Mouse (Mus musculus) forebrain, embryonic 10.5 days (tissue): ENCODE data around the gene Trim7. TPM values are rescaled to one million over a fixed set of nuclear protein-coding genes. Genes with fewer than 3 reads are reported as not detected.
"Not testable (repeated sequence)": the region's sequence is repeated elsewhere in the genome, so short reads cannot be mapped to it uniquely, and the experiment has no call there.

Source experiments
- DNase-seq: peaks from one replicate; pipeline ENCODE4 v3.0.0-alpha.2; 2017; ENCODE audit warnings: low spot score; ENCODE audit errors: extremely low spot score
- H3K27ac ChIP-seq: fragments of 300-500 bp; sonication (generic); 2 replicates; pipeline ENCODE4 v1.5.1; 2016; ENCODE audit warnings: mild to moderate bottlenecking
- H3K27me3 ChIP-seq: fragments of 300-500 bp; sonication (generic); 2 replicates; pipeline ENCODE4 v1.6.1; 2016; ENCODE audit warnings: mild to moderate bottlenecking; ENCODE audit not compliant: poor library complexity, severe bottlenecking
- H3K36me3 ChIP-seq: fragments of 300-500 bp; sonication (generic); replicated peaks from 2 replicates; pipeline ENCODE4 v1.6.1; 2016; ENCODE audit warnings: mild to moderate bottlenecking, moderate library complexity
- H3K4me1 ChIP-seq: fragments of 300-500 bp; sonication (generic); 2 replicates; pipeline ENCODE4 v1.6.1; 2016
- H3K4me3 ChIP-seq: fragments of 300-500 bp; sonication (generic); 2 replicates; pipeline ENCODE4 v1.5.1; 2016; ENCODE audit warnings: mild to moderate bottlenecking, moderate library complexity
- H3K9me3 ChIP-seq: fragments of 300-500 bp; sonication (generic); 2 replicates; pipeline ENCODE4 v1.6.1; 2016; ENCODE audit warnings: mild to moderate bottlenecking, moderate library complexity
- WGBS: fragments of 180-500 bp; shearing (Covaris S2); methylation state at CpG from one replicate; pipeline ENCODE4 v1.1.7; 2016; 5-methylcytosine and 5-hydroxymethylcytosine counted together
- polyA plus RNA-seq: library from polyadenylated mRNA; unstranded; fragments of >200 nt; fragmentation: Nextera tagmentation; extraction: Ambion mirVana; gene quantifications from 2 replicates; pipeline ENCODE4 v1.2.1, GENCODE M21; 2016

Gene Trim7
- polyA plus RNA-seq, 1 experiment from 2014 or later: 0.31 TPM

GRCm38 (mm10) chr11:48837310-48838180, 11.6 kb downstream of the Trim7 start:
- no peaks in the 10 kb centered on the region for H3K36me3 ChIP-seq
- under 1% methylated on average over 77 of the region's 77 CpGs for WGBS
- peak overlapping the region; percentile 88 for H3K4me3 ChIP-seq
- H3K9me3 ChIP-seq: no peaks in the 10 kb centered on the region
- peaks cover 32% of the 10 kb centered on the region for H3K4me1 ChIP-seq
- peak overlapping the region; percentile 77 for H3K27ac ChIP-seq
- peak; percentile 58 for DNase-seq
- H3K27me3 ChIP-seq: peaks cover 50% of the 10 kb centered on the region

DNA sequence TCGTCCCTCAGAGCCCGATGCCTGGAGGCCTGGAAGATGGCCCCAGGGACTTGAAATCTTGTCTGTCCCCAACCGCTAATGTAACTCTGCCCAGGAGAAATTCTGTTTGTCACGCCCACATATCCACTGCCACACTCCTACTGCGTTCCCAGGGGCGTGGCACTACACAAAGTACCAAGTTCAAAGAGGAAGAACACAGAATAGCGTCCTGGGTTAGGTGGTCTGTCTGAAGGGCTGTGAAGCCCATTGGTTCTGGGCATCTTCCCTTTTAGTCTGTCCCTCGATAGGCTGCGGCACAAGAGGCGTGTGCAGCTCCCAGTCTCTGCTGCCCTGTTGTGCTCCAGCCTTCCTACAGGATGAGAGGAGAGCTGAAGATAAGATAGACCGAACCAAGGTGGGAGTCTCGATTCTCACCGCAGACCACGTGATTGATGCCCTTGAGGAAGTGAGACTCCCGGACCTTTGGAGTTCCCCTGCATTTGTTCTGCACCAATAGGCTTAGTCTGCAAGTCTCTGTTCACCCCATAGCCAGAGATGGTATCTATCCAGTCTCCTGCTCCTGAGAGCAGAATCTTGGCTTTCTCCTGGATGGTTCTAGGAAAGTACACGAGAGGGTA, 12.3 kb downstream of the Trim7 start:
- Histone ChIP-seq H3K4me1 (peaks cover 32% of the 10 kb centered on the region), H3K27me3 (peaks cover 57% of the 10 kb centered on the region), H3K27ac (0 out of 2 replicates have a peak overlapping the region, but pooled peaks have one; percentile 77), H3K9me3 (no peaks in the 10 kb centered on the region), H3K36me3 (no peaks in the 10 kb centered on the region), H3K4me3 (peak overlapping the region; percentile 88)
- no peak for DNase-seq
- WGBS: 5% methylated on average over 16 of the region's 16 CpGs

- H3K9me3 ChIP-seq: no peaks in the 10 kb centered on the region
- 68% methylated on average over 10 of the region's 10 CpGs for WGBS
- peaks cover 32% of the 10 kb centered on the region for H3K4me1 ChIP-seq
- DNase-seq: no peak
- H3K36me3 ChIP-seq: no peaks in the 10 kb centered on the region
- no peak overlapping the region for H3K27ac ChIP-seq
- H3K4me3 ChIP-seq: peak overlapping the region; percentile 88
- H3K27me3 ChIP-seq: peaks cover 57% of the 10 kb centered on the region
Observed at GRCm38 (mm10) chr11:48838879-48839680, 13.1 kb downstream of the Trim7 start.

DNA sequence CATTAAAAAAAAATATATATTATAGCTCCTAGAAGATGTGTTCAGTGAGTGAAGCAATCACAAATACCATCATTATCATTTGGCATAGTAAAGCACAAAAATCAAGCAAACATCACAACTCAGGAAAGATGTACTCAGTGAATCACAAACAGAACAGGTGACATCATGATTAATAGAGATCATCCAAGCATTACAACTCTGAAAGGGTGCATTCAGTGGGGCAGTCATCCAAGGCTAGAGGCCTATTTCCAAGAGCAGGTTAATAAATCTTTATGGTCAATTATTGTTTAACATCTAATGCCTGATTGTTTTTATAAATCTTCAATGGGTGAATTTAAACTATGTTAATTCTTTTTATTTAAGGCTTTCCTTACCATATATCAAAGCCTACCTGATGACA, 14.9 kb downstream of the Trim7 start:
- Histone ChIP-seq H3K4me1 (peaks cover 24% of the 10 kb centered on the region), H3K4me3 (no peak overlapping the region), H3K36me3 (no peaks in the 10 kb centered on the region), H3K9me3 (no peaks in the 10 kb centered on the region), H3K27me3 (peaks cover 57% of the 10 kb centered on the region), H3K27ac (no peak overlapping the region)
- DNase-seq: no peak

GRCm38 (mm10) chr11:48841213-48841612, 15.3 kb downstream of the Trim7 start:
- H3K4me3 ChIP-seq: no peak overlapping the region
- H3K4me1 ChIP-seq: peaks cover 24% of the 10 kb centered on the region
- no peaks in the 10 kb centered on the region for H3K9me3 ChIP-seq
- DNase-seq: no peak
- 91% methylated on average over 5 of the region's 5 CpGs for WGBS
- H3K36me3 ChIP-seq: no peaks in the 10 kb centered on the region
- H3K27me3 ChIP-seq: peaks cover 53% of the 10 kb centered on the region
- no peak overlapping the region for H3K27ac ChIP-seq

DNA sequence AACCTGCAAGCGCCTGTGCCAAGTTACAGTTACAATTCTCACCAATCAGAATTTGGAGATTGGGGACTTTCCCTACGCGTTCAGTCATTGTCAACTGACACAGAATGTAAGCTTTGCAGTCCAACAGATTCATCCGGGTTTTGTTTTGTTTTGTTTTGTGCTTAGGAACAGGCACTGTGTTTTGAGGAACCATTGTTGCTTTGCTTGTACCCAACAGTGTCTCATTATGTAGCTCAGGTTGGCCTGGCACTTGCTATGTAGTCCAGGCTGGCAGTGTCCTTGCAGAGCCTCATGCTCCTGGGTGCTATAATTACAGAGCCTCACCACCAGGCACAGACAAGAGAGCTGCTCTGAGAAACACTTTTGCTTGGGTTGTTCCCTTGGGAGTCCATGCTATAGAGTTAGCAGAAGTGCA, 16.4 kb downstream of the Trim7 start:
- Histone ChIP-seq H3K36me3 (no peaks in the 10 kb centered on the region), H3K27me3 (peaks cover 41% of the 10 kb centered on the region)
- DNase-seq: no peak

DNA sequence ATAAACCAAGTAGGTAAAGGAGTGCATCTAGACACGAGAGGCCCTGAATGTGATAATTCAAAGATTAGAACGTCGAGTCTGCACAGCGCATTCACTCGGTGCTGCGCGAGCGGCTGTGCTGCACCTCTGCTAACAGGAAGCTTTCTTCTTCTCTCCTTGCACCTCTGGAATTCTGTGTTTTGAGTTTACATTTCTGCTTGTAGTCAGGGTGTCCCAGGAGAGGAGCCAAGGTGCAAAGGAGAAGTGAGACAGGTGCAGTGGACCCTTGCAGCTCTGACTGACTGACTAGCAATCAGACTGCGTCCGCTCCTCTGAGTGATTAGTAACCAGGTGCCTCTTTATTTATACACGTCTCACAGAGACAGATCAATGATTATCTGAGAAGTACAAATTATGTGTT, 17.3 kb downstream of the Trim7 start:
- Histone ChIP-seq H3K27me3 (peaks cover 47% of the 10 kb centered on the region), H3K4me3 (no peak overlapping the region), H3K27ac (no peak overlapping the region), H3K36me3 (no peaks in the 10 kb centered on the region), H3K9me3 (no peaks in the 10 kb centered on the region), H3K4me1 (peaks cover 6% of the 10 kb centered on the region)
- 85% methylated on average over 11 of the region's 11 CpGs for WGBS
- no peak for DNase-seq

More for the DNA sequence above, 16.4 kb downstream of the Trim7 start:
- peaks cover 14% of the 10 kb centered on the region for H3K4me1 ChIP-seq
- no peak overlapping the region for H3K4me3 ChIP-seq
- WGBS: 76% methylated on average over 4 of the region's 4 CpGs
- no peaks in the 10 kb centered on the region for H3K9me3 ChIP-seq
- H3K27ac ChIP-seq: no peak overlapping the region

DNA sequence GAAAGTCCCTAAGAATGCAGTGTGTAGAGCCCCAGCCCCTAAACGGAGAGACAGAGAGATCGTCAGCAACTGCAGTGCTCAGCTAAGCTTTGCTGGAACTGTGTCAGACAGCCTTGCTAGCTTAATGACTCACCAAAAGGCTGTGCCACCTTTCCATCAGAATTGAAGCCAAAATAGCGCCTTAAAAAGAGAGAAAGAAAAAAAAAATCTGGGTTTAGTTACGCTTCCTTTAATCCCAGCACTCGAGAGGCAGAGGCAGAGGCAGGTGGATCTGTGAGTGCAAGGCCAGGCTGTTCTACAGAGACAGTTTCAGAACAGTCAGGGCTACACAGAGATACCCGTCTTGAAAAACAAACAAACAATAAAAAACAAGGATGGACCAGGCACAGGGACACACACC, 18.4 kb downstream of the Trim7 start:
- no peaks in the 10 kb centered on the region for H3K36me3 ChIP-seq
- H3K27ac ChIP-seq: no peak overlapping the region
- WGBS: 62% methylated on average over 6 of the region's 6 CpGs
- H3K4me3 ChIP-seq: no peak overlapping the region
- peaks cover 47% of the 10 kb centered on the region for H3K27me3 ChIP-seq
- no peak for DNase-seq
- no peaks in the 10 kb centered on the region for H3K9me3 ChIP-seq
- no peaks in the 10 kb centered on the region for H3K4me1 ChIP-seq

DNA sequence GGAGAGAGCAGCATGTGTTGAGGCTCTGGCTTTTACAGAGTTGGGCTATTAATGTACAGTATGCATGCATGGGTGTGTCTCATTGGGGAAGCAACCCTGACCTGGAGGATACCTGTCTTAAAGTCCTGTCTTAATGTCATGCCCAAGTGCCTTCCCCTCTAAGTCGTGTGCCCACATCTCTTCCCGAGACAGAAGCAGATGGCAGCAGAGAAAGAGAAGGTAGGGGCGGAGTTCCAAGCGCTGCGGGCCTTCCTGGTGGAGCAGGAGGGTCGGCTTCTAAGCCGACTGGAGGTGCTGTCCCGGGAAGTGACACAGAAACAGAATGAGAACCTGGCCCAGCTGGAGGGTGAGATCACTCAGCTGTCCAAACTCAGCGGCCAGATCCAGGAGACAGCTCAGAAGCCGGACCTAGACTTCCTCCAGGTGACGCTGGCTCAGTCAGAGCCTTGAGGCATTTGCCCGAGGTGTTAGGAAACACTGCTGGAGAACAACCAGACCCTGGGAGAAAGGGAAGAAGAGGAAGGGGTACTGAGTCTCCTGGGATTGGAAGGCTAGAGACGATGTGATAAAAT, 19.4 kb downstream of the Trim7 start:
- 41% methylated on average over 13 of the region's 13 CpGs for WGBS
- no peak for DNase-seq

DNA sequence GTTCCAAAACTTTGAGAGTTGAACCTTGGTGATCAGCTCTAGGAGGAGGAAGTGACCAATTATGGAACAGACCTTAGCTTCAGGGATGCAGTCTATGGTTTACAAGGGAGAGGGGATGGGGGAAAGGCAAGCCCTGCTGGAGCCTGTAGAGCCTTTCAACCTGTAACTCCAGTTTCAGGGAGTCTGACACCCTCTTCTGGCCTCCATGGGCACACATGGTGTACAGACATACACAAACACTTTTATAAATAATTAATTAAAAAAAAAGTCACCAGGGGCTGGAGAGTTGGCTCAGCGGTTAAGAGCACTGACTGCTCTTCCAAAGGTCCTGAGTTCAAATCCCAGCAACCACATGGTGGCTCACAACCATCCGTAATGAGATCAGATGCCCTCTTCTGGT, 20.4 kb downstream of the Trim7 start:
- peaks cover 51% of the 10 kb centered on the region for H3K27me3 ChIP-seq
- H3K9me3 ChIP-seq, H3K4me1 ChIP-seq, H3K36me3 ChIP-seq, H3K4me3 ChIP-seq, H3K27ac ChIP-seq, DNase-seq: not testable (repeated sequence)
- 71% methylated on average over 2 of the region's 2 CpGs for WGBS

More for the DNA sequence above, 19.4 kb downstream of the Trim7 start:
- H3K27me3 ChIP-seq: peaks cover 47% of the 10 kb centered on the region
- H3K36me3 ChIP-seq: no peaks in the 10 kb centered on the region
- H3K4me1 ChIP-seq: no peaks in the 10 kb centered on the region
- no peak overlapping the region for H3K27ac ChIP-seq
- no peak overlapping the region for H3K4me3 ChIP-seq
- no peaks in the 10 kb centered on the region for H3K9me3 ChIP-seq

DNA sequence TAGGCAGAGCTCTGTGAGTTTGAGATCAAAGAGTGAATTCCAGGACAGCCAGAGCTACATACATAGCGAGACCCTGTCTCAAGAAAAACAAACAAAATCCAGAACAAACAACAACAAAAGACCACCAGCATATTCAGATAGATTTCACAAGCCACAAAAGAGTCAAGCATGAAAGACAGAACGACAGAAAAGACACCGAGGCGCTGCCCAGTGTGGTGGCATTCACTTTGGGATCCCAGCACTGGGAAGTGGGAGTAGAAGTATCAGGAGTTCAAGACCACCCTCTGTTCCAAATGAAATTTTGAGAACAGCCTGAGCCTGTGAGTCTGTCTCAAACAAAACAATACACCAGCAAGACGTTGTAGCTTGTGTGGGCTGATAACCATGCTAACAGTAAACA, 20.9 kb downstream of the Trim7 start:
- Histone ChIP-seq H3K27ac (no peak overlapping the region), H3K9me3 (peaks cover 8% of the 10 kb centered on the region; the same call in 1 of the 2 replicates), H3K36me3 (no peaks in the 10 kb centered on the region), H3K27me3 (peaks cover 51% of the 10 kb centered on the region), H3K4me1 (no peaks in the 10 kb centered on the region), H3K4me3 (no peak overlapping the region)
- 72% methylated on average over 5 of the region's 5 CpGs for WGBS
- DNase-seq: no peak

- Histone ChIP-seq H3K27me3 (peaks cover 49% of the 10 kb centered on the region), H3K36me3 (no peaks in the 10 kb centered on the region), H3K27ac (no peak overlapping the region), H3K4me3 (no peak overlapping the region), H3K4me1 (peaks cover 22% of the 10 kb centered on the region), H3K9me3 (peaks cover 8% of the 10 kb centered on the region; the same call in 1 of the 2 replicates)
- 63% methylated on average over 2 of the region's 2 CpGs for WGBS
- DNase-seq: no peak
Observed at GRCm38 (mm10) chr11:48850240-48850639, 24.3 kb downstream of the Trim7 start.
